Mouse (Mus musculus) embryonic fibroblast, embryonic 13.5 days (primary cell): ENCODE measurements around the gene Slc22a14. TPM values are rescaled to one million over a fixed set of nuclear protein-coding genes. Genes with fewer than 3 reads are reported as not detected.

Experiments used
- H3K27ac ChIP-seq: 2 replicates; pipeline ENCODE4 v1.5.1; 2012; ENCODE audit warnings: low read length, control low read depth, inconsistent platforms; ENCODE audit not compliant: insufficient read depth
- H3K4me1 ChIP-seq: 2 replicates; pipeline ENCODE4 v1.6.1; 2011; ENCODE audit warnings: low read length; ENCODE audit not compliant: control insufficient read depth, insufficient read depth
- H3K4me3 ChIP-seq: 2 replicates; pipeline ENCODE4 v1.5.1; 2011; ENCODE audit warnings: mild to moderate bottlenecking, control low read depth, low read length; ENCODE audit not compliant: insufficient read depth
- CTCF ChIP-seq: IDR thresholded peaks from 2 replicates; pipeline ENCODE4 v1.5.1; 2011; ENCODE audit warnings: mild to moderate bottlenecking, control low read depth, low read length, moderate library complexity, borderline replicate concordance; ENCODE audit not compliant: insufficient read depth
- POLR2A ChIP-seq: IDR thresholded peaks from 2 replicates; pipeline ENCODE4 v1.6.1; 2011; ENCODE audit warnings: low read depth, mild to moderate bottlenecking, control low read depth, low read length, moderate library complexity
- polyA plus RNA-seq: library from polyadenylated mRNA; stranded (reverse); fragments of >200 nt; gene quantifications from 2 replicates; pipeline ENCODE4 v1.2.4, GENCODE M21; 2011; ENCODE audit warnings: low read depth; ENCODE audit not compliant: missing spikeins, insufficient read length

Gene Slc22a14
- polyA plus RNA-seq, 1 experiment: not detected

- H3K4me1 ChIP-seq: no peaks in the 10 kb centered on the region
- H3K27ac ChIP-seq: no peak overlapping the region
- no peak for TF ChIP-seq POLR2A
- no peak for TF ChIP-seq CTCF
- H3K4me3 ChIP-seq: no peak overlapping the region
Measured at GRCm38 (mm10) chr9:119254187-119254586, 111.2 kb downstream of the Slc22a14 start.

- Histone ChIP-seq H3K27ac (no peak overlapping the region), H3K4me1 (no peaks in the 10 kb centered on the region), H3K4me3 (no peak overlapping the region)
- TF ChIP-seq CTCF (no peak), POLR2A (no peak)
Measured at GRCm38 (mm10) chr9:119247996-119248395, 117.4 kb downstream of the Slc22a14 start.

- H3K4me3 ChIP-seq: no peak overlapping the region
- TF ChIP-seq CTCF (no peak), POLR2A (no peak)
- H3K4me1 ChIP-seq: no peaks in the 10 kb centered on the region
- no peak overlapping the region for H3K27ac ChIP-seq
Measured at GRCm38 (mm10) chr9:119246826-119247225, 118.5 kb downstream of the Slc22a14 start.

GRCm38 (mm10) chr9:119243981-119244380, 121.4 kb downstream of the Slc22a14 start:
- TF ChIP-seq CTCF (no peak), POLR2A (no peak)
- no peak overlapping the region for H3K4me3 ChIP-seq
- no peak overlapping the region for H3K27ac ChIP-seq
- H3K4me1 ChIP-seq: no peaks in the 10 kb centered on the region

- Histone ChIP-seq H3K4me3 (no peak overlapping the region), H3K27ac (no peak overlapping the region), H3K4me1 (no peaks in the 10 kb centered on the region)
- TF ChIP-seq CTCF (no peak), POLR2A (no peak)
Measured at GRCm38 (mm10) chr9:119241169-119241865, 124.0 kb downstream of the Slc22a14 start.

- H3K4me3 ChIP-seq: no peak overlapping the region
Measured at GRCm38 (mm10) chr9:119240286-119240997, 124.9 kb downstream of the Slc22a14 start.

GRCm38 (mm10) chr9:119239274-119239673, 126.1 kb downstream of the Slc22a14 start:
- Histone ChIP-seq H3K27ac (no peak overlapping the region), H3K4me1 (no peaks in the 10 kb centered on the region), H3K4me3 (no peak overlapping the region)
- no peak for TF ChIP-seq POLR2A

More at GRCm38 (mm10) chr9:119240286-119240997, 124.9 kb downstream of the Slc22a14 start:
- no peak for TF ChIP-seq CTCF
- TF ChIP-seq POLR2A: no peak
- Histone ChIP-seq H3K4me1 (no peaks in the 10 kb centered on the region), H3K27ac (no peak overlapping the region)

GRCm38 (mm10) chr9:119238796-119239195, 126.6 kb downstream of the Slc22a14 start:
- TF ChIP-seq POLR2A: no peak
- no peak for TF ChIP-seq CTCF
- H3K27ac ChIP-seq: no peak overlapping the region
- no peaks in the 10 kb centered on the region for H3K4me1 ChIP-seq
- no peak overlapping the region for H3K4me3 ChIP-seq

GRCm38 (mm10) chr9:119231552-119231951, 133.8 kb downstream of the Slc22a14 start:
- Histone ChIP-seq H3K4me3 (no peak overlapping the region), H3K4me1 (no peaks in the 10 kb centered on the region), H3K27ac (no peak overlapping the region)
- no peak for TF ChIP-seq POLR2A
- TF ChIP-seq CTCF: no peak

- Histone ChIP-seq H3K27ac (no peak overlapping the region), H3K4me3 (no peak overlapping the region), H3K4me1 (no peaks in the 10 kb centered on the region)
- no peak for TF ChIP-seq CTCF
- TF ChIP-seq POLR2A: no peak
Measured at GRCm38 (mm10) chr9:119230829-119231228, 134.5 kb downstream of the Slc22a14 start.
